Mouse (Mus musculus): ENCODE measurements at regions not wholly inside any gene's neighbourhood (a gene's known extent, or its start where the extent isn't known, plus 50 kb on each side); places are given as distances from the start of the nearest gene placed in this dataset.
A peak's percentile ranks its signal among the peaks of the same experiment; 100 is the strongest.

GRCm38 (mm10) chr11:19585228-19585627 lies 338.9 kb upstream of the Spred2 start:
- no peak for DNase-seq (ENCODE audit: low read depth, low spot score)

GRCm38 (mm10) chr11:19592506-19593355 lies 331.4 kb upstream of the Spred2 start:
- DNase-seq (ENCODE audit: low read depth, low spot score), result no peak

- no peak for DNase-seq (ENCODE audit: low read depth, low spot score)
These were observed 329.1 kb upstream of the Spred2 start for GRCm38 (mm10) chr11:19595107-19595506.

- DNase-seq (ENCODE audit: low read depth, low spot score), result no peak
These were observed 327.8 kb upstream of the Spred2 start for GRCm38 (mm10) chr11:19596336-19596735.

- no peak for DNase-seq (ENCODE audit: low read depth, low spot score)
These were observed 324.7 kb upstream of the Spred2 start for GRCm38 (mm10) chr11:19599433-19599832.

- peak; percentile 29 for DNase-seq (ENCODE audit: low read depth, low spot score)
These were observed 322.8 kb upstream of the Spred2 start for GRCm38 (mm10) chr11:19601216-19601938.

GRCm38 (mm10) chr11:19602496-19602895 lies 321.7 kb upstream of the Spred2 start:
- DNase-seq (ENCODE audit: low read depth, low spot score), result no peak

- DNase-seq (ENCODE audit: low read depth, low spot score), result no peak
These were observed 318.6 kb upstream of the Spred2 start for GRCm38 (mm10) chr11:19605602-19606001.

- no peak for DNase-seq (ENCODE audit: low read depth, low spot score)
These were observed 317.2 kb upstream of the Spred2 start for GRCm38 (mm10) chr11:19606943-19607342.

GRCm38 (mm10) chr11:19607941-19608340 lies 316.2 kb upstream of the Spred2 start:
- DNase-seq (ENCODE audit: low read depth, low spot score), result no peak

GRCm38 (mm10) chr11:19608523-19608922 lies 315.7 kb upstream of the Spred2 start:
- DNase-seq (ENCODE audit: low read depth, low spot score), result no peak

GRCm38 (mm10) chr11:19610559-19610958 lies 313.6 kb upstream of the Spred2 start:
- no peak for DNase-seq (ENCODE audit: low read depth, low spot score)

GRCm38 (mm10) chr11:19611217-19611616 lies 313.0 kb upstream of the Spred2 start:
- no peak for DNase-seq (ENCODE audit: low read depth, low spot score)

- DNase-seq (ENCODE audit: low read depth, low spot score), result no peak
These were observed 307.7 kb upstream of the Spred2 start for GRCm38 (mm10) chr11:19616520-19616919.

GRCm38 (mm10) chr11:19619494-19619893 lies 304.7 kb upstream of the Spred2 start:
- no peak for DNase-seq (ENCODE audit: low read depth, low spot score)

- DNase-seq (ENCODE audit: low read depth, low spot score), result no peak
These were observed 293.0 kb upstream of the Spred2 start for GRCm38 (mm10) chr11:19631055-19631695.

GRCm38 (mm10) chr11:19632477-19632876 lies 291.7 kb upstream of the Spred2 start:
- DNase-seq (ENCODE audit: low read depth, low spot score), result no peak

- DNase-seq (ENCODE audit: low read depth, low spot score), result no peak
These were observed 290.6 kb upstream of the Spred2 start for GRCm38 (mm10) chr11:19633621-19634020.

GRCm38 (mm10) chr11:19641153-19641552 lies 283.0 kb upstream of the Spred2 start:
- DNase-seq (ENCODE audit: low read depth, low spot score), result no peak

- no peak for DNase-seq (ENCODE audit: low read depth, low spot score)
These were observed 279.9 kb upstream of the Spred2 start for GRCm38 (mm10) chr11:19644116-19644795.

GRCm38 (mm10) chr11:19645106-19645505 lies 279.1 kb upstream of the Spred2 start:
- peak; percentile 3 for DNase-seq (ENCODE audit: low read depth, low spot score)

GRCm38 (mm10) chr11:19651522-19651921 lies 272.7 kb upstream of the Spred2 start:
- no peak for DNase-seq (ENCODE audit: low read depth, low spot score)
